22 mouse cellular contexts compared by ENCODE assay signal in the genomic region with DNA sequence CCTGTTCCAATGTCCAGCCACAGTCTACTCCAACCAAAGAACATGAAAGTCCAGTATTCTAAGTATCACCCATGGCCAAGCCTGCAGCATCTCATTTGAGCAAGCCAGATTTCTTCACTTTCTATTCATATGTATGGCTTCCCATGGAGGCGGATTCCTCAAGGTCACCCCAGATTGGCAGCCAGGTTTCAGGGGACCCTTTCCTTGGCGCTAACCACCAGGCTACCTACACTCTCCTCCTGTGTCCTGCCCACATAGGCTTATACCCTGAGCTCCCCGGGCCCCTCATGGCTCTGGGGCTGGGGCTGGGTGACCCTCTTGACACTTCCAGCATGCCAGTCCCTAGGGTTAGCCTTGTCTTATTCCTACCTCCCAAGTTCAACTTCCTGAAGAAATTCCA. TPM values are rescaled to one million over a fixed set of nuclear protein-coding genes. Genes with fewer than 3 reads are reported as not detected.
DNase-seq lines count a peak whose midpoint lies in the region; ATAC-seq and TF ChIP-seq lines count a peak whose summit lies in the region.
"Had no signal": no experiment of that assay in that cellular context is flagged by ENCODE, and none has a peak within 500 bp of the region (broad histone marks: within the 10 kb centered on the region; RNA-seq: fewer than 3 reads in every experiment).

No protein-coding gene starts in this region.

- H3K4me3 ChIP-seq in hindbrain, embryonic 12.5 days = no peak overlapping the region
- no peak overlapping the region for H3K4me3 ChIP-seq in hindbrain, embryonic 11.5 days (ENCODE audit: low read depth, low read length)
- H3K4me3 ChIP-seq in cortical plate, adult 2 months (ENCODE audit: insufficient read depth, low read length) = peak overlapping the region; percentile 84
- no peak overlapping the region; the same call in 1 of the 2 replicates for H3K4me3 ChIP-seq in midbrain, embryonic 14.5 days (replicated peaks; ENCODE audit: low read depth, low read length)
- H3K4me3 ChIP-seq: erythroblast, embryonic 14.5 days; heart, embryonic 13.5 days; limb, embryonic 13.5 days; liver, embryonic 13.5 days; lung, embryonic 15.5 days had no signal

- no peaks in the 10 kb centered on the region for H3K9me3 ChIP-seq in hindbrain, embryonic 12.5 days (replicated peaks)
- H3K9me3 ChIP-seq in hindbrain, embryonic 11.5 days (ENCODE audit: control insufficient read depth, low read length) = no peaks in the 10 kb centered on the region
- H3K9me3 ChIP-seq in midbrain, embryonic 14.5 days (ENCODE audit: control insufficient read depth, low read length) = no peaks in the 10 kb centered on the region
- H3K9me3 ChIP-seq: heart, embryonic 13.5 days; limb, embryonic 13.5 days; liver, embryonic 13.5 days; lung, embryonic 15.5 days had no signal

- ATAC-seq in hindbrain, embryonic 12.5 days (ENCODE audit: low FRiP score) = no peak
- ATAC-seq in hindbrain, embryonic 11.5 days (ENCODE audit: low FRiP score) = no peak
- ATAC-seq in midbrain, embryonic 14.5 days (ENCODE audit: low FRiP score, low TSS enrichment) = no peak
- no peak for ATAC-seq in erythroblast, adult 5-6 weeks (replicated peaks; ENCODE audit: low FRiP score, poor library complexity, severe bottlenecking)

- peaks cover 20% of the 10 kb centered on the region; the same call in 1 of the 2 replicates for H3K27me3 ChIP-seq in hindbrain, embryonic 12.5 days
- peaks cover 2% of the 10 kb centered on the region; the same call in 1 of the 2 replicates for H3K27me3 ChIP-seq in hindbrain, embryonic 11.5 days (ENCODE audit: control insufficient read depth, insufficient read depth, low read length)
- no peaks in the 10 kb centered on the region for H3K27me3 ChIP-seq in midbrain, embryonic 14.5 days (ENCODE audit: control insufficient read depth, insufficient read depth, low read length)

- 79% methylated on average over 3 of the region's 3 CpGs for WGBS in hindbrain, embryonic 12.5 days
- WGBS in hindbrain, embryonic 11.5 days = 76% methylated on average over 3 of the region's 3 CpGs
- 81% methylated on average over 3 of the region's 3 CpGs for WGBS in midbrain, embryonic 14.5 days

- H3K4me2 ChIP-seq in hindbrain, embryonic 12.5 days (replicated peaks) = 0 out of 2 replicates have a peak overlapping the region, but pooled peaks have one; percentile 60
- H3K4me2 ChIP-seq in hindbrain, embryonic 11.5 days (replicated peaks; ENCODE audit: low read depth, low read length) = no peak overlapping the region
- peak overlapping the region; percentile 65 for H3K4me2 ChIP-seq in midbrain, embryonic 14.5 days (ENCODE audit: low read length)
- H3K4me2 ChIP-seq: heart, embryonic 13.5 days; limb, embryonic 13.5 days; liver, embryonic 13.5 days; lung, embryonic 15.5 days had no signal

- H3K4me1 ChIP-seq in hindbrain, embryonic 12.5 days = peaks cover 33% of the 10 kb centered on the region
- 0 out of 2 replicates have a peak, but pooled peaks cover 2% of the 10 kb centered on the region for H3K4me1 ChIP-seq in hindbrain, embryonic 11.5 days (replicated peaks; ENCODE audit: control insufficient read depth, insufficient read depth, low read length)
- H3K4me1 ChIP-seq in cortical plate, adult 2 months (ENCODE audit: control insufficient read depth, insufficient read depth, low read length) = peaks cover 15% of the 10 kb centered on the region
- H3K4me1 ChIP-seq in midbrain, embryonic 14.5 days (ENCODE audit: control insufficient read depth, insufficient read depth, low read length) = peaks cover 23% of the 10 kb centered on the region
- H3K4me1 ChIP-seq: heart, embryonic 13.5 days; limb, embryonic 13.5 days; liver, embryonic 13.5 days; lung, embryonic 15.5 days had no signal

- H3K9ac ChIP-seq in hindbrain, embryonic 12.5 days = no peak overlapping the region
- H3K9ac ChIP-seq in hindbrain, embryonic 11.5 days (ENCODE audit: low read depth, low read length) = no peak overlapping the region
- no peak overlapping the region for H3K9ac ChIP-seq in midbrain, embryonic 14.5 days (replicated peaks; ENCODE audit: low read length)
- H3K9ac ChIP-seq: heart, embryonic 13.5 days; limb, embryonic 13.5 days; liver, embryonic 13.5 days; lung, embryonic 15.5 days had no signal

- H3K27ac ChIP-seq in hindbrain, embryonic 12.5 days = no peak overlapping the region
- H3K27ac ChIP-seq in hindbrain, embryonic 11.5 days (ENCODE audit: low read depth, low read length) = no peak overlapping the region
- H3K27ac ChIP-seq in cortical plate, adult 2 months (ENCODE audit: insufficient read depth, low read length) = peak overlapping the region; percentile 2
- H3K27ac ChIP-seq in midbrain, embryonic 14.5 days (replicated peaks; ENCODE audit: low read depth, low read length) = no peak overlapping the region
- H3K27ac ChIP-seq: heart, embryonic 13.5 days; limb, embryonic 13.5 days; liver, embryonic 13.5 days; lung, embryonic 15.5 days; macrophage had no signal

- no peak for TF ChIP-seq POLR2A in cortical plate, adult 2 months (IDR thresholded peaks at IDR 0.05; ENCODE audit: extremely low read depth, insufficient read depth, low read length)

- no peak for TF ChIP-seq CTCF in cortical plate, adult 2 months (IDR thresholded peaks at IDR 0.05; ENCODE audit: extremely low read depth, insufficient read depth, low read length)

- no peaks in the 10 kb centered on the region for H3K36me3 ChIP-seq in hindbrain, embryonic 12.5 days
- H3K36me3 ChIP-seq in hindbrain, embryonic 11.5 days (ENCODE audit: control insufficient read depth, insufficient read depth, low read length) = no peaks in the 10 kb centered on the region
- no peaks in the 10 kb centered on the region for H3K36me3 ChIP-seq in midbrain, embryonic 14.5 days (ENCODE audit: control insufficient read depth, insufficient read depth, low read length)
- H3K36me3 ChIP-seq: heart, embryonic 13.5 days; limb, embryonic 13.5 days; liver, embryonic 13.5 days; lung, embryonic 15.5 days had no signal

- peak; percentile 51 for DNase-seq in cerebellum, adult 11-12 months
- DNase-seq in cerebellum, postnatal 36 days = no peak
- no peak for DNase-seq in hindbrain, embryonic 11.5 days (ENCODE audit: low spot score)
- no peak for DNase-seq in midbrain, embryonic 14.5 days
- no peak for DNase-seq in spleen, adult 12 weeks (ENCODE audit: low spot score)
- DNase-seq: adrenal gland, adult 2 months; gastrocnemius, postnatal 14 days; heart, adult 18-20 months; kidney, postnatal 36 days; layer of hippocampus, adult 9-11 months; liver, embryonic 13.5 days; thymus, postnatal 14 days had no signal

RNA-seq across cellular contexts. Expression of a gene that starts 2.3 kb away (rescaled TPM):
- 6.7 and 8.8 TPM in 2 replicates for polyA plus RNA-seq in hindbrain, embryonic 12.5 days (2016; fragmentation: Nextera tagmentation; extraction: Ambion mirVana)
- polyA plus RNA-seq in hindbrain, embryonic 11.5 days (2014; fragmentation: Nextera tagmentation; extraction: Ambion mirVana) = 2.1 and 2.6 TPM in 2 replicates
- 256 and 278 TPM in 2 replicates for polyA plus RNA-seq in cortical plate, adult 2 months (2012; rRNA removed)
- polyA plus RNA-seq in midbrain, embryonic 14.5 days (2014; fragmentation: Nextera tagmentation; extraction: Ambion mirVana) = 15.6 and 15.8 TPM in 2 replicates
- not detected in 2 replicates for total RNA-seq in erythroblast, adult 5-6 weeks (2015; ENCODE audit: low replicate concordance)
- not detected in 2 replicates for total RNA-seq in erythroblast, adult 5-6 weeks (2017; ENCODE audit: low replicate concordance)
- total RNA-seq: common myeloid progenitor, adult 5-6 weeks; heart, adult 18-20 months had no signal
- polyA plus RNA-seq: erythroblast, embryonic 14.5 days; heart, embryonic 13.5 days; kidney, embryonic 14.5 days; macrophage had no signal

Comparison
In these comparisons a context has a peak if more than half of its experiments do, and no peak if none do; other contexts are left out.
1. RNA of a gene that starts 2.3 kb away (polyA plus RNA-seq): 256 to 278 TPM in cortical plate, adult 2 months; 15.6 to 15.8 TPM in midbrain, embryonic 14.5 days, 6.7 to 8.8 TPM in hindbrain, embryonic 12.5 days and 2.1 to 2.6 TPM in hindbrain, embryonic 11.5 days; every median in the first group is over 10 times any median in the second.